Mouse (Mus musculus): ENCODE measurements around the gene Hpca.
A peak's percentile ranks its signal among the peaks of the same experiment; 100 is the strongest.

The Hpca gene

DNA sequence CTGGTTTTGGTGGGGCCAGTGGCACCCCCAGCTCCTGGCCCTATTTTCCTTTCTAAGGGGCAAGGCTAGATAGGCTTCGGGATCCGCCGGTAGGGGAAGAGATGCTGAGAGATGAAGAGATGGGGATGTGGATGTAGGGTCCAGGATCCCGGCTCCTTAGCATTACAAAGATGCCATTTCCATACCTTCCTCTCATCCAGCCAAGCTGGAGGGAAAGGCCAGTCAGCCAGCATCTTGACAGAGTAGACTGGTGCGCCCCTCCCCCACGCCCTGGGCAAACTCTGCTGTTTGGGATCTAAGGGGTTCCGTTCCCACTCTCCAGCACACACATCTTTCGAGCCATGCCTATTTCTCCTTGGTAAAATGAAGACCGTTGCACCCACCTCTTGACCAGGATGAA is 15.8 kb downstream of the Hpca start:
- DNase-seq, result no peak

DNA sequence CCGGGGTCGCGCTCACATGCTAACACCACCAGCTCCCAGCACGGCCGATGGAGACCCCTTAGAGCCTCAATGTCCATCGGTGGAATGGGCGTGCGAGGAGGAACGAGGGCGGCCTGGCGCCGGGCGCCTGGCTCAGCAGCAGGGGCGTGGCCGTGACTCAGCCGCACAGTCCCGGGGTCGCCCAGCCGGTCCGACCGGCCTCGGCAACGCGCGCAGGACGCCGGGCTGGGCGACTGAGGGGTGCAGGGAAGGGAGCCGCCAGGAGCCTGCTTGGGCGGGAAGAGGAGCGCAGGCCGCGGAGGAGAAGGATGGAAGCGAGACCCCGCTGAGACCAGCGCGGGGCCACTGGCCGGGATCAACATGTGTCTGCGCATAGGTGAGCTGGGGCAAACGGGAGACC is 16.5 kb downstream of the Hpca start, which contains the start of gene Tmem54:
Tmem54 (plus strand) TSS at position 193 of the 400 bp plus-strand sequence.
- peak; percentile 37 for DNase-seq

DNA sequence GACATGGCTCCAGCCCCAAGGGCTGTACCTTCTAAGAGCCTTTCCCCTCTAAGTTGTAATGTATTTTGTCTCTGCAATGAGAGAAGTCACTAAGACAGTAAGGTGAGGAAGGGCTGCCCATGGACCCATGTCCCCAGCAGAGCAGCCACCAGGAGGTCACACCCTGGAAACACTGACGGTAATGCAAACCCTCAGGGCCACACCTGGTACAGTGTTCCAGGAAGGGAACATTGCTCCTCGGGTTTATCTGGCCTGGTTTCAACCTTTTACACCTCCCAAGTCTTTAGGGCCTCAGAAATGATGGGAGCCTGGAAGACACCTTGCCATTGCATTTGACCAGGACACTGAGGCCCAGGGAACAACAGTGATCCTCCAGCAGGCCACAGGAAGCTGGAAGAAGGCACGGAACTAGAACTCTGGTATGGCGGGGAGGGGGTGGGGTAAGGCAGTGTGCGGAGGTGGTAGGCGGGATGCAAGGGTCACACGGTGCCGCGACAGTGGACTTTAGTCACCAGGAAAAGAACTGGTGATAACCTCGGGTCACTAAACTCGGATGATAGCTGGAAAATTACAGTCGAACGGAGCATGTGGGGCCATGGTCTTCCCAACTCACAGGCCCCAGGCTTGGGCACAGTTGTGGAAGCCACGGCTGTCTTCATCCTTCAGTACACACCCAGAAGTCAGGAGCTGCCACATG is 19.6 kb downstream of the Hpca start:
- DNase-seq, result no peak

DNA sequence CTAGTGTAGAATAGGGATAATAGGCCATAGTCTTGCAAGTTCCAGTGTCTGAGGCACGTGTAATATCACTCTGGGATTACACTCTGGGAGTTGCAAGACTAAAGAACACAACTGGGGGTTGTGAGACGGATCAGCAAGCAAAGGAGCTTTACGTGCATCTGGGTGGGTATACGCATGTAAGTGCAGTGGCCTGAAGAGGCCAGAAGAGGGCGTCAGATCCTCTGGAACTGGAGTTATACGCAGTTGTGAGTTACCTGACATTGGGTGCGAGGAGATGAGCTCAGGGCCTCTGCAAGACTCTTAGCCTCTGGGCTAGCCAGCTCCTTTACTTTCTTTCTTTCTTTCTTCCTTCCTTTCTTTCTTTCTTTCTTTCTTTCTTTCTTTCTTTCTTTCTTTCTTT is 24.8 kb downstream of the Hpca start:
- DNase-seq, result no peak

DNA sequence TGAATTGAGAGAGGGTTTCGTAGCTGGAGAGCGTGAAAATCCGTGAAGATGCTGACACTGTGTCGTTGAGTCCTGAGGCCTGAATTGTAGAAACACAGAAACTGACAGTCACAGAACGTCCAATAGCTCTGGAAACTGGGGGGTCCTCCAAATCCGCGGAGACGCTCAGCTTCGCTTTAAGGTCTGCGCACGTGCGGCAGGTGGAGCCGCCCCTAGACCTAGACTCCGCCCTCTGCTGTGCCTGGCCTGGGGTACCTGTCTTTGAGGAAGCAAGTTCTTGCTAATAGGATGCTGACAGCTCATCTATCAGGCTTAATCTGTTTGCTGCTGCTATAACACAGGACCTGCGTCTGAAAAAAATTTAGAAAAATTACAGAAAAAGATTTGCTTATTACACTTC is 26.6 kb downstream of the Hpca start:
- no peak for DNase-seq

DNA sequence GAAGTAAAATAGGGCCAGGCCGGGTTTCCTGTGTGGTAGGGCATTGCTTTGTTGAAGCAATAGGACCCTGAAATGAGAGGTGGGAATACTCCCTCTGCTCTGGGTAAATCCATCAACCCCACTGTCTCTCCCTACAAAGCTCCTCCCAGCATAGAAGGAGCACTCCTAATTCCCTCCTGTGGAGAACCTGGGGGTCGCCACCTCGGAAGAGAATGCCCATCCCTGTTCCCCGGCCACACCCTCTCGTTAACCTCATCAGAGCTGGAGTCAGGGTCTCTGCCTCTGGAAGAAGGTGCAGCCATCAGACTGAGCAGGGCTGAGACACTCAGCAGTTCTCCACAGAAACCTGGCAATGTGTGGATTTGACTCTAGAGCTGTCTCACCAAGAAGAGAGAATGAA is 34.0 kb downstream of the Hpca start:
- DNase-seq, result no peak

DNA sequence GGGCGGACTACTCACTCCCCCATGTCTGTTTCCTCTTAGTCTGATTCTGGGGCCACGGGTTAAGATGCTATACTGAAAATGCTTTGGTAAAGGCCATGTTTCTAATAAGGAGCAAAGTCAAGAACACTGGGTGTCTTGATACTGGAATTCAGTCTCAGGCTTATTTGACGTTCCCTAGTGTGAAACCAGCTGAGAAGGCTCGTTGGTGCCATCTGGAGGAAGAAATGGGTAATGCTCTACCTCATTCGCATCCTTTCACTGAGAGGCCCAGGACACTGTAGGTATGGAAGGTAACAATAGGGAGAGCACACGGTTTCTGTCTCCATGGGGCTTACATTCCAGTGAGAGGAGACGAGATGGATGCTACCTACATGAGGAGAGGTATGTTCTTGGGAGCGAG is 35.8 kb downstream of the Hpca start:
- peak; percentile 82 for DNase-seq

DNA sequence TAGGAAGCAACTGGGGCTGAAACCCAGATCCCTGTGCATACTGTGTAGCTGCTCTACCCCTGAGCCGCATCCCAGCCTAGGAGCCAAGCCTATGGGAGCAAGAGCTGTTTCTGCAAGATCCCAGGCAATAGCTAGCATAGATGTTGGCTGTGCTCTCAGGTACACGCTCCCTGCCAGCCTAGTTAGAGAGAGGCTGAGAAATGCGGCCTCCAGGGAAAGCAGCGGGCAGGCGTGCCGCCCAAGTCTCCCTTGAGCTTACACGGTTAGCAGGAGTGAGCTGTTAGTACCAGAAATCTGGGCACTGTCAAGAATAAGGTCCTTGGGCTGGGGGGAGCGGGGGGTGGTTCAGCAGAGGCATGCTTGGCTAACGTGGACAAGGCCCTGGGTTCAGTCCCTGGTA is 36.9 kb downstream of the Hpca start:
- no peak for DNase-seq

DNA sequence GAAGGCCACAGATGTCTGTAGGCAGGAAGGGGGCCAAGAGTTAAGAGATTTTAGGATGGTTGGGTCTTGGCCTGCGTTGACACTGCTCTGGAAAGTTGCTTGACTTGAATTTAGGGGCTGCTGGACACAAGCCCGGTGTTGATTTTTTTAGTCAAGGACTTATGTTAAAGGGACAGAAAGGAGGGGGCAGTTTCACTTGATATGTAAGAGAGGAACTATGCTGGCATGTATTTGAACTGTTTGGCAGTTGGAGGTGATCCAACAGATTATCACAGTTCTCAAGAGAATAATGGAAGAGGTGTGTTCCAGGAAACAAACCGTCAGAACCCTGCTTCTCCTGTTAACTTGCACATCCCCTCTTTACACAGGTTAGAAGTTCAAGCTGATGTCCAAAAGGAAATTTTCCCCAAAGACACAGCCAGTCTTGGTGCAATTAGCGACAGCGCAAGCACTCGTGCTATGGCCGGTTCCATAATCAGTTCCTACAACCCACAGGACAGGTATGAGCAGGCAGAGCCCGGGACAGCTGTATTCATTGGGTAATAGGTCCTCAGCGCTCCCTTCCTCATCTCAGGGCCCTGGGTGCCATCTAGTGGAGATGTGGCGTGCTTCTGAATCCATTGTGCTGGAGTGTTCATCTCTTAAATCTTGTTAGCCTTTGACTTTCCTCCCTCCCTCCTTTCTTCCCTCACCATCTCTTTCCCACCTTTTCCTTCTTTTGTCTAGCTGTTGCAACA is 39.3 kb downstream of the Hpca start:
- DNase-seq, result peak; percentile 75

DNA sequence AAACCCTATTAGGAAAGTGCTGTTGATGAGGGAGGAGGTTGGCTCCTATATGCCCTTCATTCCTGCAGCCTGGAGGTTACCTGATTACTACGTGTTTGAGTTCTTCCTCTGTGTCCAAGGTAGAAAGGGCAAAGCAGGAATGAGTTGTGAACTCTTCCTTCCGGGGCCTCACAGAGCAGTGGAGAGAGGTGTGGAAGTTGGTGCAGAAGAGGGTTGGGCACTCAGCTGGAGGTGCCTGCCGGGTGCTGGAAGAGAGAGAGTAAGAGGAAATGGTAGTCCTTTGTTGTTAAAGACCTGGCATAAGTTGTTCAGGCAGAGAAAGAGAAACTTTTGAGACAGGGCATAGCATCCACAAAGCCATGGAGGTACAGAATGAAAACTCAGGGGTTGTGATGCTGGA is 39.9 kb downstream of the Hpca start:
- DNase-seq, result no peak

DNA sequence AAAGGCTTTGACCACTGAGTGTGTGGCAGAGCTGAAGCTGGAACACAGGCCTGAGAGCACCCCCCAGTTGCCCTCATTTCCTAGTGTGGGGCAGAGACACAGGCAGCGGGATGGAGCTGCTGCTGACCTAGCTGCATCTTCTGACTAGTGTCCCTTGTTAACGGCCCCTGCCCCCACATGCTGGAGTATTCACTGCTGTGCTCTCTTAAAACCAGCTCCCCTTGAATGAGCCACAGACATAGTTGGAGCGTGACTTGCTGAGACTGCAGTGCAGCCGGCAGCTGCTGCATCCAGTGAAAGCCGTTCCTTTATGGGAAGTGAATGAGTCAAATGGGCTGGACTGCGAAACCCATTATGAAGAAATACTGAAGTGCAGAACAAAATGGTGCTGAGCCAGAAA is 40.3 kb downstream of the Hpca start:
- DNase-seq, result peak; percentile 10

DNA sequence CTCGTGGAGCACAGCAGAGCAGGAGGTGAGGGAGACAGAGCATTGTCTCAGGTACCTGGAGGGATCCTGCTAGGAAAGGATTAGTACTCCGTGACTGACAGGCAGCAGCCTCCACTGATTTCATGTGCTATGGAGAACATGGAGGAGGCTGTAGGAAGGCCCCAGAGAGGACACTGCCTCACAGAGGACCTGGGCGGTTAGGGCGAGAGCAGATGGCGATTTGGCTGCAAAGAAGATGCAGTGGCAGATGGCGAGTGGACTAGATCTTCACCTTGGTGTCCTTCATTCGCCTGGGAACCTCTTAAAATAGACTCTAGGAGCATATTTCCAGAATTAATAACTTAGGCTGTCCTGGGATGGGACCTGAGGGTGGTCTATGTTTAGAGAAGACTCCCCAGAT is 40.8 kb downstream of the Hpca start:
- DNase-seq, result no peak

DNA sequence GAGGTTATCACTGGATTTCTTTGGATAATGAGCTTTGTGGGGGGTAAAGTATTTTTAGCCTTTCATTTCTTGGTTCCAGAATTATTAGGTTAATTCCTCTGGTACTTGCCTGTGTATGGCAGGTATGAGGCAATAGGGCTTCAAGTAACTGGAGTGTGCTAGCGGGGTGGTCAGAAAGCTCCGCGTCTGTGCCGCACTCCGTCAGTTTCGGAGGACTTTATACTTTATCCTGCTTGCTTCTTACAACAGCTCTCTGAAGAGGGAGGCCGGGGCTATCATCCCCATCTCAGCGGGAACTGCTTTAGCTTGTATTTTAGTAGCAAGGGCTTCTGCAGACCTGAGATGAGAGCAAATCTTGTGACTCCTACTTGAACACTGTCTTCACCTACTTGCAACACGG is 42.7 kb downstream of the Hpca start:
- no peak for DNase-seq

DNA sequence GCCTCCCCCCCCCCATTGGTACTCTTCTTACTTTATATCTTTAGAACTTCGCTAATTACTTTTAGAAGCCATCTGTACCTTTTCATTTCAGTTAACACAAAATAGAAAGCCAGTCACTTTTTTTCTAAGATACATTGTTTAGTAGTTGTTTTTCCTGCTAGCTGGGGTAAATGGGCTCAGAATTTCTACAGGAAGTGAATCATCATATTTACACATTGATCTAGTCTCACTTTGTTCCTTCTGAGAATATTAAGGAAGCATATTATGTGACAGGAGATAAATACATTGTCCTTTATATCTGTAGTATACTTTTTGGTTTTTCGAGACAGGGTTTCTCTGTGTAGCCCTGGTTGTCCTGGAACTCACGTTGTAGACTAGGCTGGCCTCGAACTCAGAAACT is 53.0 kb downstream of the Hpca start:
- no peak for DNase-seq

DNA sequence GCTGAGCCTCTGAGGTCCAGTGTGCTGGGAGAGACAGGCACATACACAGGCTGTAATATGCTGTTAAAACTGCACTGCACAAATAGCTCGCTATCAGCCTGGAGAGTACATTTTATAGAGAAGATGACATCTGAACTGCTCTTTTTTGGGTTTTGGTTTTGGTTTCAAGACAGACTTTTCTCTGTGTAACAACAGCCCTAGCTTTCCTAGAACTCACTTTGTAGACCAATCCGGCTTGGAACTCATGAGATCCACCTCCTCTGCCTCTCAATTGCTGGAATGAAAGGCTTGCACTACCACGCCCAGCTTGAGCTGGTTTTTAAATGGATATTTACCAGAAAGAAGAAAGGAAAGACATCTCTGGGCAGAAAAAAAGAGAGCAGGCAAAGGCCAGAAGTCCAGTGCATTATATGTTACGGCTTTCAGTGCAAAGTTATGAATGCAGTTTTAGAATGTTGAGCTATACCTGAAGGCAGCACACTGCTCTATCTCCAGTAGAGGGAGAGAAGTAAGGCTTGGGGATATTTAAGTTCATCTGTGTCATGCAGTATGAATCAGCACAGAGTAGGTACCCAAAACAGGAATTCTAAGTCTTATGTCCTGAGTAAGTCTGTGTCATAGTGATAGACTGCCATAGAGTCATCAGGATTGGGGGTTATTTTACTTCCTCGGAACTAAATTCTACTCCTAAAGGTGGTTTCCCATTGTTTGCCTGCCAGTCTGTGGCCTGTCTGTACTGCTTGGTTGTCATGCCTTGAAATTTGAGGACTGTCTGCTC is 54.0 kb downstream of the Hpca start:
- no peak for DNase-seq

DNA sequence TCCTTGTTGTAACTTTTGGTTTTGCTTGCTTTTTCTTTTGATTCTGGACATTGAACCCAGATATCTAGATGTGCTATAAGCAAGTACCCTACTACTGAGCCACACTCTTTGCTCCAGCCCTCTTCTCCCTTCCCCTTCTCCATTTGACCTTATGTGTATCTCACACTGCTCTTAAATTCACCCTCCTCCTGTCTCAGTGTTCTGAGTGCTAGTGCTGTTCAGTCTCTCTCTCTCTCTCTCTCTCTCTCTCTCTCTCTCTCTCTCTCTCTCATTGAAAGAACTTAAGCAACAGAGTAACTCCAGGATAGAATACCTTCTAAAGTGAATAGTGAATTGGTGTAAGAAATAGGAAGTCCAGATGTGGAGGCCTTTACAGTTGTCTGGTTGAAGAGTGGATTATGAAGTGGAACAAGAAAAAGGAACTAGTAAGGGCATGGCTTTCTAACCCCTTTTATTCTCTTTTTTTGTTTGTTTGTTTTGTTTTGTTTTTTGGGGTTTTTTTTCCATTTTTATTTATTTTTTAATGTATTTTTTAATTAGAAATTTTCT is 56.1 kb downstream of the Hpca start:
- no peak for DNase-seq

DNA sequence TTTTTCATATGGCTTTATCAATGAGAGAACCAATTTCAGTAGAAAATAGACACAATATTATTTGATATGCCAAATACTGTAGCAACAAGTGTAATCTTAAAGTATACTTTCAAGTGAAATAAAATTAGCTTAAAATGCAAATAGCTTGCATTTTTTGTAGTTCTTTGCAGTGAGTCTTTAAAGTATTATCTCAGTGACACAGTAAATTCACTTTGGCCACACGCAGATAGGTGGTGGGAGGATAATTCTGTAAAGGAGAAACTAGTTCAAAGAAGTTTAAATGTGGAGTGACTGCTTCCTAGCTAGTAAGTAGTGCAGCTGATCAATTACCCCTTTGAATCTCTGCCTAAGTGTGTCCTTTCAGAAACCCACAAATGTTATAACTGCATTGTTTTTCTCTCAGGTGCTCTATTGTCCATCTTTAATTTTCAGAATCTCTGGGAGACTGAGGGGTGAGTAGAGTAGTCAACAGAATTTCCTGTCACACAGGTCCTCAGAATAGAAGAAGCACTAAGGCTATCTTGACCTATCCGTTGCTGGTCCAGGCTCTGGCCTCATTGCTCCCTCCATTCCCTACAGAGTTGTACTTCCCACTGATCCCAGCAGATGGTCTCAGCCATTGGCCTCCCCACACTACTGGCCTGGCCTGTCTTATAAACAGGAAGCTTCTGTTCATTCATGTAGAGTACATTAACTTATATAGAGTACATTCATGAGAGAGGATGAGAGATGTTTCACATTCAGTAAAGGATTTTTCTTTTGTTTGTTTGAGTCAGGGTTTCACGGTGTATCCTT is 59.4 kb downstream of the Hpca start:
- DNase-seq, result no peak
